Mouse (Mus musculus) embryonic fibroblast, embryonic 13.5 days (primary cell): ENCODE results near the gene Csf2rb2.
"Not testable (repeated sequence)": the region's sequence is repeated elsewhere in the genome, so short reads cannot be mapped to it uniquely, and the experiment has no call there.

Source experiments
- CTCF ChIP-seq: IDR thresholded peaks from 2 replicates; pipeline ENCODE4 v1.5.1; 2011; ENCODE audit warnings: mild to moderate bottlenecking, control low read depth, low read length, moderate library complexity, borderline replicate concordance; ENCODE audit not compliant: insufficient read depth
- POLR2A ChIP-seq: IDR thresholded peaks from 2 replicates; pipeline ENCODE4 v1.6.1; 2011; ENCODE audit warnings: low read depth, mild to moderate bottlenecking, control low read depth, low read length, moderate library complexity

GRCm38 (mm10) chr15:78312421-78313233 is 7.1 kb upstream of the Csf2rb2 start:
- not testable (repeated sequence) for TF ChIP-seq CTCF, POLR2A
